Mouse (Mus musculus): ENCODE data around the gene Prtg. TPM values are rescaled to one million over a fixed set of nuclear protein-coding genes. Genes with fewer than 3 reads are reported as not detected.

The Prtg gene
- total RNA-seq, 2 experiments from 2014 or later, result 0.45 to 0.61 TPM

- DNase-seq, result no peak
Observed at GRCm38 (mm10) chr9:72862955-72863354, 56.3 kb downstream of the Prtg start.

- DNase-seq, result no peak
Observed at GRCm38 (mm10) chr9:72863773-72864172, 57.1 kb downstream of the Prtg start.

GRCm38 (mm10) chr9:72867434-72867833 is 60.8 kb downstream of the Prtg start:
- DNase-seq, result no peak

- DNase-seq, result no peak
Observed at GRCm38 (mm10) chr9:72868774-72869173, 62.1 kb downstream of the Prtg start.

- DNase-seq, result no peak
Observed at GRCm38 (mm10) chr9:72871506-72872297, 65.0 kb downstream of the Prtg start.

GRCm38 (mm10) chr9:72872298-72873130 is 65.8 kb downstream of the Prtg start:
- no peak for DNase-seq

GRCm38 (mm10) chr9:72875878-72876277 is 69.2 kb downstream of the Prtg start:
- no peak for DNase-seq

- no peak for DNase-seq
Observed at GRCm38 (mm10) chr9:72877905-72878304, 71.2 kb downstream of the Prtg start.

- DNase-seq, result no peak
Observed at GRCm38 (mm10) chr9:72878656-72879055, 72.0 kb downstream of the Prtg start.

- DNase-seq, result no peak
Observed at GRCm38 (mm10) chr9:72879601-72880000, 72.9 kb downstream of the Prtg start.

GRCm38 (mm10) chr9:72880225-72880960 is 73.7 kb downstream of the Prtg start:
- DNase-seq, result peak; percentile 29

GRCm38 (mm10) chr9:72881026-72881768 is 74.5 kb downstream of the Prtg start:
- peak; percentile 57 for DNase-seq

GRCm38 (mm10) chr9:72883940-72884339 is 77.3 kb downstream of the Prtg start:
- peak; percentile 59 for DNase-seq

GRCm38 (mm10) chr9:72889777-72890176 is 83.1 kb downstream of the Prtg start:
- DNase-seq, result no peak

GRCm38 (mm10) chr9:72890499-72891085 is 83.9 kb downstream of the Prtg start:
- DNase-seq, result no peak

GRCm38 (mm10) chr9:72892761-72893160 is 86.1 kb downstream of the Prtg start:
- peak; percentile 22 for DNase-seq

- DNase-seq, result no peak
Observed at GRCm38 (mm10) chr9:72894796-72895352, 88.2 kb downstream of the Prtg start.

- no peak for DNase-seq
Observed at GRCm38 (mm10) chr9:72902057-72902456, 95.4 kb downstream of the Prtg start.

- no peak for DNase-seq
Observed at GRCm38 (mm10) chr9:72902611-72903010, 95.9 kb downstream of the Prtg start.

GRCm38 (mm10) chr9:72906693-72907103 is 100.0 kb downstream of the Prtg start:
- no peak for DNase-seq

- no peak for DNase-seq
Observed at GRCm38 (mm10) chr9:72911381-72911780, 104.7 kb downstream of the Prtg start.
